In the genomic region with DNA sequence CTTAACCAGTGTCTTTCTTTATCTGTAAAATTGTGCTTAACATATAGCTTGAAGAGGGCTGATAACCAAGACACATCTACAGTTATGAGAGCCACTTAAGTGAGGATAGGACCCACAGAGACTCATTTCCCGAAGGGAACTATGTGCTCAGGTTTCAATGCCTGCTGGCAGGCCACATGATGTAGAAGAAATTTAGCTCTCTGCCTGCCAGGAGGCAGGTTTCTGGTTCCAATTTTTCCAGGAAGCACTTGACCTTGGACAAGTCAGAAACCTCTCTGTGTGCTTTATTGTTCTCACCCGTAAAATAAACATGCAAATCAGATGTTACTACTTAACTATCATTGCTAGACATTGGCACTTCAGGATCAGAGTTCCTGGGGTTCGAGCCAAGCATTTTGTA, we compare ENCODE assay signal across 22 mouse cellular contexts.
A peak's percentile ranks its signal among the peaks of the same experiment; 100 is the strongest.
DNase-seq lines count a peak whose midpoint lies in the region; ATAC-seq and TF ChIP-seq lines count a peak whose summit lies in the region.
"Had no signal": no experiment of that assay in that cellular context is flagged by ENCODE, and none has a peak within 500 bp of the region (broad histone marks: within the 10 kb centered on the region; RNA-seq: fewer than 3 reads in every experiment).

No protein-coding gene starts in this region.

- H3K4me1 ChIP-seq in kidney, postnatal 0 days (replicated peaks; ENCODE audit: insufficient read depth, low read length) = no peaks in the 10 kb centered on the region
- H3K4me1 ChIP-seq in forebrain, embryonic 15.5 days = peaks cover 11% of the 10 kb centered on the region
- H3K4me1 ChIP-seq in forebrain, embryonic 16.5 days (replicated peaks; ENCODE audit: control insufficient read depth, insufficient read depth, low read length) = peaks cover 13% of the 10 kb centered on the region; the same call in 1 of the 2 replicates
- H3K4me1 ChIP-seq: embryonic facial prominence, embryonic 12.5 days had no signal

- no peak overlapping the region for H3K4me3 ChIP-seq in kidney, postnatal 0 days (replicated peaks; ENCODE audit: low read depth, low read length)
- no peak overlapping the region for H3K4me3 ChIP-seq in forebrain, embryonic 15.5 days
- H3K4me3 ChIP-seq in forebrain, embryonic 16.5 days (replicated peaks; ENCODE audit: low read length) = no peak overlapping the region
- H3K4me3 ChIP-seq: embryonic facial prominence, embryonic 12.5 days; erythroblast, embryonic 14.5 days; forebrain, embryonic 13.5 days had no signal

- 35% methylated on average over 3 of the region's 3 CpGs for WGBS in kidney, postnatal 0 days
- 66% methylated on average over 3 of the region's 3 CpGs for WGBS in forebrain, embryonic 15.5 days
- WGBS in forebrain, embryonic 16.5 days = 51% methylated on average over 3 of the region's 3 CpGs

- no peaks in the 10 kb centered on the region for H3K36me3 ChIP-seq in kidney, postnatal 0 days (ENCODE audit: insufficient read depth, low read length)
- H3K36me3 ChIP-seq in forebrain, embryonic 15.5 days = no peaks in the 10 kb centered on the region
- H3K36me3 ChIP-seq in forebrain, embryonic 16.5 days (ENCODE audit: control insufficient read depth, insufficient read depth) = no peaks in the 10 kb centered on the region
- H3K36me3 ChIP-seq: embryonic facial prominence, embryonic 12.5 days had no signal

- H3K4me2 ChIP-seq in kidney, postnatal 0 days (ENCODE audit: low read length) = no peak overlapping the region
- H3K4me2 ChIP-seq in forebrain, embryonic 15.5 days (replicated peaks) = no peak overlapping the region
- H3K4me2 ChIP-seq in forebrain, embryonic 16.5 days (ENCODE audit: low read length) = no peak overlapping the region
- H3K4me2 ChIP-seq: embryonic facial prominence, embryonic 12.5 days; forebrain, embryonic 13.5 days; midbrain, embryonic 11.5 days had no signal

- H3K9me3 ChIP-seq in kidney, postnatal 0 days (replicated peaks; ENCODE audit: low read length) = no peaks in the 10 kb centered on the region
- H3K9me3 ChIP-seq in forebrain, embryonic 15.5 days = no peaks in the 10 kb centered on the region
- H3K9me3 ChIP-seq in forebrain, embryonic 16.5 days (ENCODE audit: control insufficient read depth, low read length) = no peaks in the 10 kb centered on the region
- H3K9me3 ChIP-seq: embryonic facial prominence, embryonic 12.5 days; forebrain, embryonic 13.5 days had no signal

- no peak for ATAC-seq in kidney, postnatal 0 days (replicated peaks; ENCODE audit: low FRiP score, low read depth)
- ATAC-seq in forebrain, embryonic 15.5 days (replicated peaks) = no peak
- ATAC-seq in forebrain, embryonic 16.5 days = no peak
- ATAC-seq: forebrain, embryonic 13.5 days had no signal

- H3K27ac ChIP-seq in kidney, postnatal 0 days = no peak overlapping the region
- H3K27ac ChIP-seq in forebrain, embryonic 15.5 days (replicated peaks) = no peak overlapping the region
- H3K27ac ChIP-seq in forebrain, embryonic 16.5 days (ENCODE audit: low read length) = no peak overlapping the region
- H3K27ac ChIP-seq: embryonic facial prominence, embryonic 12.5 days; forebrain, embryonic 13.5 days; macrophage; stomach, postnatal 0 days had no signal

- peak; percentile 18 for DNase-seq in cerebellum, adult 8-10 months
- no peak for DNase-seq in cerebellum, adult 11 months
- DNase-seq in kidney, postnatal 0 days (ENCODE audit: low spot score) = peak; percentile 19
- no peak for DNase-seq in kidney, postnatal 10 days
- DNase-seq in brain, adult 2 months (ENCODE audit: low read depth, low spot score) = peak; percentile 52
- peak; percentile 24 to 30 for DNase-seq in cerebellum, postnatal 36 days
- DNase-seq: B cell, adult 2 months; kidney, adult 2 months; kidney, postnatal 25 days; left cerebral cortex, postnatal 4 days; liver; retina, postnatal 1 day; right cerebral cortex, postnatal 4 days; thymus, postnatal 25 days had no signal

- H3K27me3 ChIP-seq in kidney, postnatal 0 days (ENCODE audit: insufficient read depth, low read length) = no peaks in the 10 kb centered on the region
- no peaks in the 10 kb centered on the region for H3K27me3 ChIP-seq in forebrain, embryonic 15.5 days
- no peaks in the 10 kb centered on the region for H3K27me3 ChIP-seq in forebrain, embryonic 16.5 days (replicated peaks; ENCODE audit: control insufficient read depth, insufficient read depth, low read length)
- H3K27me3 ChIP-seq: embryonic facial prominence, embryonic 12.5 days; forebrain, embryonic 13.5 days had no signal

- no peak for TF ChIP-seq CTCF in kidney, postnatal 0 days (IDR thresholded peaks at IDR 0.05; ENCODE audit: low read depth)

- H3K9ac ChIP-seq in kidney, postnatal 0 days (ENCODE audit: low read depth, low read length) = no peak overlapping the region
- no peak overlapping the region for H3K9ac ChIP-seq in forebrain, embryonic 15.5 days (replicated peaks)
- H3K9ac ChIP-seq in forebrain, embryonic 16.5 days (replicated peaks; ENCODE audit: low read depth, low read length) = no peak overlapping the region
- H3K9ac ChIP-seq: embryonic facial prominence, embryonic 12.5 days; forebrain, embryonic 13.5 days had no signal

Comparison
In these comparisons a context has a peak if more than half of its experiments do, and no peak if none do; other contexts are left out.
1. DNase-seq: peak in cerebellum, adult 8-10 months (single experiment), kidney, postnatal 0 days (single experiment), brain, adult 2 months (single experiment) and cerebellum, postnatal 36 days (2 of 2); none in cerebellum, adult 11 months (single experiment) and kidney, postnatal 10 days (single experiment).